Mouse (Mus musculus) right cerebral cortex, postnatal 10 days (tissue): Measurements from ENCODE around the gene C8a.

ENCODE experiments used
- DNase-seq, 2 experiments: peaks; one replicate each; pipeline ENCODE4 v3.0.0; 2021; ENCODE audit warnings: low spot score in 2 of 2

C8a gene

DNA sequence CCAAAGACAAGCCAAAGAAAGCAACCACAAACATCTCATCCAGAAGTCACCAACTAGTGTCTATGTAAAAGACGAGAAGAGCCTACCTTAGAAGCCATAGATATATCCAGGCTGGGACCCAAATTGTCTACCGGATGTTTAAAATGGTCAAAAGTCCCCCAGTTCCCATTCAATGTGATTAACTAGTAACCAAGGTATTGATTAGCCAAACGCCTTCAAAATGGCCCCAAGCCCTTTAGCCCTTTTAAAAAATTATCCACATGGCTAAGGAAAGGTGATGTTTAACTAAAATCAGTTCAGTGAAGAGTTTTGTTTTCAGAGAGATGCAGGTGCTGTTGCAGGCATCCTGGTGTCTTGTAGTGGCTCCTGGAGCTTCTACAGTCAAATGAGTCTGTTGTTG is at the start of gene C8a:
TSS of gene C8a (minus strand) at position 76 of the 400 bp plus-strand sequence.
- no peak for DNase-seq

- DNase-seq, result no peak
Measured at GRCm38 (mm10) chr4:104925383-104925782, 49.2 kb upstream of the C8a start.

DNA sequence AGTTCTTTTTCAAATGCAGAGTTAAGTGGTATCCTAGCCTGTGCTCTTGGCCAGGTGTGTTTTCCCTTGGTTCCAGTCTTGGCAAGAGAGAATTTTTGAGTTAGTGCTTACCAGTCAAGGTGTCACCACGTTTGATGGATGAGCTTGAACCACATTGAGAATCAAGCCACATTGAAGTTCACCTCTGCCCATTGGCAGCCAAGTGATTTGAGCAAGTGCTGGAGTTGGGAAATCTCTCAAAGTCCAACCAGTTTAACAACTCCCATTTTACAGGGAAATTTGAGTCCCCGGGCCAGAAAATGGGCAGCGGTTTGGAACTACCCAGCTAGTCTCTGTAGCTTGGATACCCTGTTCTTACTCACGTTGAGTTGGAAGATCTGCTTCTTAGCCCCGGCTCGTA is 41.8 kb upstream of the C8a start:
- DNase-seq, result no peak

GRCm38 (mm10) chr4:104914711-104915247 is 38.6 kb upstream of the C8a start:
- no peak for DNase-seq

DNA sequence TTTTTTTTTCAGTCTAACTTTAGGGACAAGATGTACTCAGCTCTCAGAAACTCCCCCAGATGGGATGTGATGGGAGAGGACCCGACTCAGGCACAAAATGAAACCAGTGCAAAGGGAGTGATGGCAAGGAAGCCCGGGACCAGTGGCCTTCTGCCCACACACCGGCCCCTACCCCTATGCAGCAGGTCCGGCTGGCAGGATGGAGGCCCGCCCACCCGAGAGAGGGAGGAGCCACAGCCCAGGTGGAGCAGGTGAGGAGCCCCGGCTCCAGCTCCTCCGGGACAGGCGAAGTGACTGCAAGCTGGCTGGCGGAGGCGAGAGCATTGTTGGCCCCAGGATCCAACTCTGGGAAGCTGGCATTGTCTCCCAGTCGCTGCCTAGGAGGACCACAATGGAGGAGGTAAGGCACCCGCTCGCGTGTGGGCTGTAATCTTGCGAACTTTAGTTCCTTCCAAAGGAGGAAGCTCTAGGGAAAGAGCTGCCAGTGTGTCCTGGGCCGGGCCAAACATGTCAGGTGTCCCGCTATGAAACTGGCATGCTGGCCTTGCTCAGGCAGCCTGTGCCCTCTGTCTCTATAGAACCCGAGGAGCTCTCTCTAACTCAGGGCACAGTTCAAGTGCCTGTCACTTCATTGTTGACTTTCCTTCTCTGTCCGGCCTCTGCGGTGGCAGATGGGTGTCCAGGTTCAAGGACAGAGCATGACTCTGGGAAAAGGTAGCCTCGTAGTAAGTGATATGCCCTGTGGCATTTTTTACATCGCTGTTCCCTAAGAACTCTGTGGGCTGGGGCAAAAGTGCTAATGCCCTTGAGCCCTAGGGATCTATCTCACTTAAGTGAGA is 37.3 kb upstream of the C8a start, which contains the start of gene Fyb2:
TSS of gene Fyb2 (plus strand) at position 166 of the 839 bp plus-strand sequence.
- no peak for DNase-seq

GRCm38 (mm10) chr4:104911685-104912084 is 35.5 kb upstream of the C8a start:
- peak in 1 of 2 experiments; percentile 75 for DNase-seq

GRCm38 (mm10) chr4:104905049-104905448 is 28.9 kb upstream of the C8a start:
- DNase-seq, result no peak

GRCm38 (mm10) chr4:104902836-104903235 is 26.6 kb upstream of the C8a start:
- no peak for DNase-seq

DNA sequence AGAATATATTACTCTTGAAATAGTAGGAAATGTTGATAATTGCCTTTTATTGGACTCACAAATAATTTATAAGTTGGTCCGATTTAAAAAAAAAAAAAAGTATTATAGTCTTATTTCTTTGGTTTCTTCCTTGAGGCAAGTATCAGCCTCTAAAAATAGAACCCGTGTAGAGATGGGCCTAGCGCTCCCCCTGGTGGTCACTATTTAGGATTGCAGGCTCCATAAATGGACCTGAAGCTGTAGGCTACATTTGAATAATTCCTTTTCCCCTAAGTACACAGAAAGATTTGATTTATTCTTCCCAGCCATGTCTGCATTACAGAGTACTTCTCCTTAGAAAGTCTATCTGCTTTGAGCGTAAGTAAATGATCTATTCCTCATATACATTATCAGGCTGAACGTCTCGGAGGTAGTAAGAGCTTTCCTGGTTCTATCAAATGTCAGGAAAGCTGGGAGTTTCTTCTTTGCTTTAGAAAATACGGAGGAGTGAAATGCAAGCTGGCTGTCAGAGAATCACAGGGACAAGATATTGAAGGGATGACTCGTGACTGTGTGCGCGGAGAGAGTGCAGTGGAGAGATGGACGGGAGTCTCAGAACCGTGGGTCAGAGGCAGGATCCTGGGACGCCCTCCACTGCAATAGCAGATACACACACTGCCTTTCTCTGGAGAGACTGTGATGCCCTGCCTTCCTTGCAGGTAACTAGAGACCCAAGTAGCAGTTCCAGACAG is 18.0 kb upstream of the C8a start:
- peak; percentile 75 to 78 for DNase-seq

GRCm38 (mm10) chr4:104893588-104893987 is 17.4 kb upstream of the C8a start:
- peak; percentile 37 to 48 for DNase-seq

GRCm38 (mm10) chr4:104891708-104892107 is 15.5 kb upstream of the C8a start:
- DNase-seq, result no peak

GRCm38 (mm10) chr4:104888499-104889262 is 12.5 kb upstream of the C8a start:
- no peak for DNase-seq

DNA sequence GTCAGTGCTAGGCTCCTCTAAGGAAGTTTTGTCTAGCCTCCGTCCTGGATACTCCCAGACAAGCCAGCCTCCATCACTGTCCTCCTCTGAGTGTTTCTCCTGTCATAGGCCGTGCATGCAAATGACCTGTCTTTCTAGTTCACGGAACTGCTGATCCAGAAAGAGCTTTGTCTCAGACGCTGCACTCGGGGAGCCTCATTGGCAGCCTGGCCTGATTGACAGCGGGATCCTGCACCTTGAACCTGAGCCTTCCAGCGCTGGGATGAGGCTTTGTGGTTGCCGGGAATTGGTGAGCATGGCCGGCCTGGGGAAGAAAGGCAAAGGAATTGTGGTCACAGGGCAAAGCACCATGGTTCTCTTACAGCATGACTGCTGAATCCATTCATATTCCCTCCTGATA is 11.3 kb upstream of the C8a start:
- DNase-seq, result no peak

DNA sequence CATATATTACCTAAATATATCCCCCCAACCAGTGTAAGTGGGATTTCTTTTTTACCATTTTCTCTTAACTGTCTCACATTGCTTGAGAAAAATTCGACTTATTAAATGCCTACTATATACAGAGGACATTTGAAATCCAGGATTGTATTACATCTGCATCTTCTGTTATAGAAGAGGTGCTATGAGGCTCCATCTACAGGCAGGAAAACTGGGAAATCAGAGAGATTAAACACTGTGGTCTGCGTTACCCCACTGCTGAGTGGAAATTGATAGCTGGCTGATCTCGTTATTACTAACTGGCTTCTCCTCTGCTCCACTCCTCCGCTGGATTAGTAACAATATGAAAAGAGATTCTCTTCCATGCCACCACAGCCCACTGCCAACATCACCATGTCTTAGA is 366 bp downstream of the C8a start:
- DNase-seq, result no peak

GRCm38 (mm10) chr4:104870196-104870595 is 6.0 kb downstream of the C8a start:
- DNase-seq, result no peak

GRCm38 (mm10) chr4:104869581-104869980 is 6.6 kb downstream of the C8a start:
- DNase-seq, result no peak

DNA sequence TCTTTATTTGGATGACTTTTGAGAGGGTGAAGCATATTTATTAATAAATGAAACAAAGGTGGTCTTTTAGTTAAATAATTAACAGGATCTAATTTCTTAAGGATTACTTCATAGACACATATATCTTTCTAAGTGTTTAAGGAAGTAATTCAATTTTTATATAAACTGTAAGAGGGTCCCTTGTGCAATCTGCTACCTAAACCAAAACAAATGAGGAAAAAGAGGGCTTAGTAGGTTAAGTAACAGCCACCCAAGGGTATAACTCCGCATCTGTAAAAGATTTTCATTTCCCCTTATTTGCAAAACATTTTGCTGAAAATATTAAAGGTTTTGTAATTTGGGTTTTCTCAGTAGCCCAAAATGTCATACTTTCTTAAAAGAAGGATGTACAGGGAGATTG is 11.8 kb downstream of the C8a start:
- DNase-seq, result no peak

DNA sequence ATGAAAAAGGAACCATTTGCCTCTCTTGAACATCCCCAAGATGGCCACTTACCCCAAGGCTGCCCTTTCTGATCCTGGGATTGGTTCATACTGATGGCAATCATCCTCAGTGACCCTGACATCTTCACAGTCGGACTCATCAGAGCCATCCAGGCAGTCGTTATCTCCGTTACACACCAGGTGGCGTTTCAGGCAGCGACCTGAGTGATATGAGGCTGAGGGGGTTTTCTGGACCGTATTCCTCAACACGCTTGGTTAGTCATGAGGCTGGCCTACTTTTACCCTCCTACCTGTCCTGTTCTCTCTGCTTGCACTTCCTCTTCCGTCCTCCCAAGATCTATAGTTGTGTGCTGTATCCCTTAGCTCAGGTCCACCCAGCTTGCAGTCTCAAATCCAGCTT is 15.0 kb downstream of the C8a start:
- no peak for DNase-seq

DNA sequence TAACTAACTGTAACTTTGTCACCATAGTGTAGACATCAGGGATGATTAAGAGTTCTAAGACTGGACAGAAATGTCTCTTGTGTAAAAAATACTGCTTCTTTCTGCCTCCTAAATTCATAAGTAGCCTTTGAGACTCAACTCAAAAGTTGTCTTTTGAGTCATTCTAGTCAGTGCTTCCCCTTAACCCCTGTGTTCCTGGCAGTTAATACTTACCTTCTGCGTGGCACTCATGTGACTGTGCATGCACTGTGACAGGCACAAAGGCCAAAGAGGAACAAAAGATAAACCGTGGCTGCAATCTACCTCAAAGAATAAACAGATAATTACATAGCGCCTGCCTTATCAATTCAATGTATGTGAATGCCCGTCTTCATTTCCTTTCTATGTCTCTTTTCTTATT is 18.4 kb downstream of the C8a start:
- no peak for DNase-seq

GRCm38 (mm10) chr4:104857029-104857428 is 19.2 kb downstream of the C8a start, which contains the start of gene Gm17662:
Gm17662 (plus strand) TSS chr4:104857329.
- DNase-seq, result no peak

GRCm38 (mm10) chr4:104855216-104855615 is 21.0 kb downstream of the C8a start:
- DNase-seq, result no peak

- DNase-seq, result no peak
Measured at GRCm38 (mm10) chr4:104843546-104843945, 32.7 kb downstream of the C8a start.
